Mouse (Mus musculus): ENCODE data around the gene Rnf185.

DNA sequence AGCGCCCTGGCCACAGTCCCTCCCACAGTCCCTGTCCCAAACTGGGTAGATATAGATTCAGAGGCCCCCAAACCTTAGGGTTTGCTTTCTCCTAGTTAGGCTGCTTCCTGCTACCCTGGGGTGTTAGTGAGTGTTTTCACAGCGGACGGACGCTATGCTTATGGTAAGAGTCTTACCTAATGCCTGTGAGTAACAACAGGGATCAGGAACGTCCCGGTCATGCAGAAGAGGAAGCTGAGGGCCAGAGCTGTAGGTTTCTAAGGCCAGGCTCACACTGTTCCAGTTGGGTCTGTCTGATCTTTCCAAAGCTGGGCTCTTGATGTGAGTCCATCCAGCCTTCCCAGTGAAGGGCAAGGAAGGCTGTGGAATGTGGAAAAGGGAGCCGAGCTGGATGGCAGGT, 34.2 kb upstream of the Rnf185 start:
- TF ChIP-seq CTCF (IDR thresholded peaks at IDR 0.05; ENCODE audit: insufficient read depth, low read depth, low read length): no peak
- no peak for TF ChIP-seq POLR2A (IDR thresholded peaks at IDR 0.05; ENCODE audit: insufficient read depth, low read depth, low read length)
